Mouse (Mus musculus): Measurements from ENCODE around the gene Pgc.

GRCm38 (mm10) chr17:47688344-47688607 is 38.4 kb upstream of the Pgc start, which contains the start of gene Tomm6:
- TF ChIP-seq CTCF (IDR thresholded peaks at IDR 0.05; ENCODE audit: low read depth) (no peak), EP300 (IDR thresholded peaks at IDR 0.05; ENCODE audit: low read depth) (no peak)

All from heart, postnatal 0 days (tissue).